Mouse (Mus musculus) adrenal gland, postnatal 10 days (tissue): ENCODE results near the gene Cadps2. TPM values are rescaled to one million over a fixed set of nuclear protein-coding genes. Genes with fewer than 3 reads are reported as not detected.

Source experiments
- DNase-seq: peaks from one replicate; pipeline ENCODE4 v3.0.0; 2021; ENCODE audit warnings: mixed read lengths
- long read RNA-seq, 2 experiments: library from polyadenylated mRNA; stranded (forward); transcript quantifications; one replicate each; pipeline ENCODE4 v2.0.0; 2021
- total RNA-seq, 2 experiments: library from RNA; stranded (reverse); gene quantifications; 2 replicates each; pipeline ENCODE4 v1.2.3; 2021

The Cadps2 gene
- 1 to 10 TPM; 3.5 to 4.8 TPM for total RNA-seq
- long read RNA-seq, experiment 1, partial matches to known transcripts: 0 of 1 reads
- long read RNA-seq, experiment 1, other reads (novel, unspliced or antisense): 0 of 1 reads
- long read RNA-seq, experiment 2, partial matches to known transcripts: 0 of 1 reads
- long read RNA-seq, experiment 2, other reads (novel, unspliced or antisense): 1 of 1 reads

DNA sequence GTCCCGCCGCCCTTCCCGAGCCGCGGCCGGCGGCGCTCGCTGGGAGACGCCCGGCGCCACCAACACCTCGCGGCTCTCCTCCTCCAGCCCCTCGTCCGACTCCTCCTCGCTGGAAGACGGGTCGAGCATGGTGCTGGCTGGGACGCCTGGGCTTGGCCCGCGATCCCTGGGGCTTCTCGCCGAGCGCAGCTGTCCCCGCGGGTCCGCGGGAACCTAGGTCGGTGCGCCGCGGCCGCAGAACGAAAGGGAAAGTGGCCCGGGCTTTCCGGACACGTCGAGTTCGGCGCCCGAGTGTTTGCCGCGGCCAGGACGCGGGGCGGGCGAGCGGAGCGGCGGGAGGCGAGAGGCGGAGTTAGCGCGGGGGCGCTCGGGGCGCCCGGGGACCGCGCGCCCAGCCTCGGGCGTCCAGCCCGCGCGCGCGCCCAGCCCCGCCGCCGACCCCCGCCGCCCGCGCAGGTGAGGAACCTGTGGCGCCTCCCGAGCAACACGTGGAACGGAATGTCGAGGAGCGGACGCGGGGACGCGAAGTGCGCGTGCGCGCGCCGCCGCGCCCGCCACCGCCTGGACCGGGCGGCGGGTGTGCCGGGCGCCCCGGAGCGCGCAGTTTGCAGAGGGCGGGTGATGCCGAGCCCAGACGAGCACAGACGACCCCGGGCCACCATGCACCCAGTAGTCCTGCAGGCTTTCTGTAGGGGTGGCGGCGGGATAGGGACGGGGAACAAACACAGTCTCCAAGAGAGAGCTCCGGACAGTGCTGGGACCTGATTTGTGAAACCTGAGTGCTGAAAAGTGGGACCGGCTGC lies at the start of gene Cadps2:
Gene Cadps2 (minus strand): TSS at position 413 of the 803 bp plus-strand sequence.
- DNase-seq: peak; percentile 73

DNA sequence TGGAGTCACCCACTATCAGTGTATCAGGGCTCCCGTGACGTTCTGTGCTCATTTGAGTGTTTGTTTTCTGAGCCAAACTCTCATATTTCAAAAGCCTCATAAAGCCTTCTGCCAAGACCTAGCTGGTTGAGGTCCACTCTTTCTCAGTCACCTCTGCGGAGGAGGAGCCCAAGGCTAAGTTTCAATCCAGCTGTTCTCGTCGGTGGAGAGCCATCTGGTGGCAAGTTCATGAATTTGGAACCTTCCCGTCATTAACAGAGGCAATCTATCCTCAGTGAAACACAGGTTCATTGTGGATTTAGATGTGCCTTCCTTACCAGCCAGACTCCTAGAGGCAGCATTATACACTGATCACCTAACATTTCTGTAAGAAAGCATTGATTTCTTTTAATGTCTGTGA lies 47.2 kb upstream of the Cadps2 start:
- peak; percentile 58 for DNase-seq

DNA sequence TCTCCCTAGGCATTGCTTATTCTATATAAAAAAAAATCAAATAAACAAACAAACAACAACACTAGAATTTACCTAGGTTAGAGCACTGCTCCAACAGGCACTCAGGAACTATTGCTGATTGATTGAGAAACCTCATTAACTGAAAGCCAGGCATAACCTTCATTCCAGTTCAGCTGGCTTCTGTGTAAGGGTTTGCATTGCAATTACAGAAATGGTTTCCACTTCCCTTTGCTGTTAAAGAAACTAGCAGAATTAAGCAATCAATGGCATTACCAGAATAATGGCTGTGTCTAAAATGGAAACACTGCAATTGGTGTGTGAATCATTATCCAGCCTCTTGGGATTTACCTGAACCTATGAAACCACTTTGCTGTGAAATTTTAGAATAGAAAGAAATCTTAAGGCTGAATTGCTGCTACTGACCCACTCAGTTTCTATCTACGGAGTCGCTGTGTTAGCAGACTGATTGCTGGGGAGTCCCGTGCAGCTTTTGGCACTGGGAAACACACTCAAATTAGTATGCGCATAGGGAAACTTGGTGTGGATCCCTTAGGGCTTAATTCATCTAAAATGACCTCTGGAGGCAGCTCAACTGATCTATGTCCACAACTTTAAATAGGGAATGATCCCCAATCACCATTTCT lies 37.7 kb upstream of the Cadps2 start:
- DNase-seq: no peak

DNA sequence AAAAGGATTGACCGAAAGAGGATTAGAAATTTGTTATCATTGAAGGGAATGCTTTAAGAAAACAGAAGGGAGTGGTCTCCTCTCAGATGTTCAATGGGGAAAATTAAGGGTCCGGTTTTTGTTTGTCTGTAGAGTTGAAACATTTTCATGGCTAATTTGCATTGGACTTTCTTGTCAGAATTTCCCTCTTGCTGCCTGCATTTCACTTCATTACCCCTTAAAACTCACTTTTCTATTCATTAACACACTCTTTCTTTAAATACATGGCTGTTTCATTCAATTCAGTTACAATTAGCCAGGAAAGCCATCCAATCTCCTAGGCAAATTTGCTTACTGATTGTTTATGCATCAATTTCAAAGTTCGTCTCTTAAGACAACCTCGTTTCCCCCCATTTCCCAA lies 37.1 kb upstream of the Cadps2 start:
- no peak for DNase-seq

DNA sequence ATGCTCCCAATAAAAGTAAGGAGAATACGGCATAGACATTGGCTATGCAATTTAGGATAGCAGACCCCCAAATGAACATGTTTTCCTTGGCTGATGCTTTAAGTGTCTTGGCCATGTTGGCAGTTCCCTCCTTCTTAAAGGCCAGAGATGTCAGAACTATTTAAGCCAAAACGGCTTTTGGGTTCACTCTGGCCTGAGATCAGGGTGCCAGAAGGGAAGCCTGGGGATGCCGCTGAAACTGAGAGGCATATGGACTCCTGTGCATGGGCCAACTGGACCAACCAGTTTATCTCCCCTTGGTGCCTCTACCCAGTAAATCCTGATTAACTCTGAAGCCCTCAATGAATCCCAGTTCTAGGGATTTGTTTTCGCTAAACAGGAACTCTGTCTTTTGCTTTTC lies 34.6 kb upstream of the Cadps2 start:
- DNase-seq: no peak

DNA sequence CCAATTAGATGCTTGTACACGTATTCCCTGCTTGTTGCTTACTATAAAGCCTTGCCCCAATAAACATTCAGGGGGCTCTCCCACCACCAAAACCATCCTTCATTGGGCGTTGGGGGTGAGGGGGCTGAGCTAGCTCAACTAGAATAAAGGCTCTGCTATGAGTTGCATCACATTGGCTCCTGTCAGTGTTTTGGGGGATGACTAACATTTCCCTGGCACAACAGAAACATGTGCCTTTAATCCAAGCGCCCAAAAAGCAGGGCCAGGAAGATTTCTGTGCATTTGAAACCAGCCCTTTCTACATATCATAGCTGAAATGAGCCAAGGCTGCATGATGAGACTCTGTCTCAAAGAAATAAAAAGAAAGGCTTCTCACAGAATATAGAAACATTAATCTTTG lies 34.0 kb upstream of the Cadps2 start:
- DNase-seq: no peak

DNA sequence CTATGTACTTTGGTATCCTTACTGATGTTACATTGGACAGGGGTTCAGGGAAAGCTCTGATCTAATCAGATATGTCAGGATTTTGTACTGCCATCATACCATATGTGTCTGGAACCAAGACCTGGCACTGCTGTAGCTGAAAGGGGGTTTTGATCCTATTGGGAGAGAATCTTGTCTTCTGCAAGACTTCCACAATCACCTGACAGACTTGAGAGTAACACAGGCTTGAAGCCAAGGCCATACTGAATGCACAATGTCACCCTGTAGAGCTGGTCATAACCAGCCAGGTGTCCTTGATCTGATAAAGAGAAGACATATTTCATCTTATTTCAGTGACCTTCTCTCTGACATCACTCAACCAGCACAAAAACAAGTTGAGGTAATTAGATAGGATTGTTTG lies 30.8 kb upstream of the Cadps2 start:
- no peak for DNase-seq

DNA sequence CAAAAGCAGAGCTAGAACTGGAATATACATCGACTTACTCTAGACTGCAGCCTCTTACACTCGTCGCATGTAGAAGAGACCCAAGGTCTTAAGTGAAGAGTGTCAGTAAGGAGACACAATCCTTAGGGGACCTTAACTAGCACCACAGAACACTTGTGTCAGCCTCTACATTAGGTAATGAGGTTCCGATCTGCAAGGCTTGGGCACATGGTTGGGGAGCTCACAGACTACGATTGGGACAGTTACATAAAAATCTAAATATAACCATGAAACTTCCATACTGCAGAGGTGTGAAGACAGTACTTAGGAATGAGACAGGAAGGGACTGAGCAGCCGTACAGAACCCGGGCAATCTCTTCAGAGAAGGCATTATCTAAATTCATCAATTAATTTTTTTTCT lies 27.1 kb upstream of the Cadps2 start:
- DNase-seq: no peak

DNA sequence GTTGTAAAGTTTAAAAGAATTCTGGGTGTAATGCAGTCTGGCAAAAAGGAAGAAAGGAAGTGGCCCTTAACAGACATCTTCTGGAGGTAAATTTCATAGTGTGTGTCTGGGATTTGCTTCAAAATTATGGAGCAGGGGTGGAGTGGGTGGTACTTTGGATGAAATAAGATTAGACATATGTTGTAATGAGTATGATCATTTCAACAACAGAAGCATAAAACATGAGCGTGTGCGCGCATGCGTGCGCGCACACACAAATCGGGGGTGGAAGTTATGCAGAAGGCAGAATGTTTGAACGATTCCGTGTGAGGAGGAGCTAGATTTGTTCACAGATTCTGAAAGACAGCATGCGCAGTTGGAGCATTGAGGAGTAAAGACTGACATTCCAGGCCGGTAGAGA lies 14.2 kb upstream of the Cadps2 start:
- no peak for DNase-seq

DNA sequence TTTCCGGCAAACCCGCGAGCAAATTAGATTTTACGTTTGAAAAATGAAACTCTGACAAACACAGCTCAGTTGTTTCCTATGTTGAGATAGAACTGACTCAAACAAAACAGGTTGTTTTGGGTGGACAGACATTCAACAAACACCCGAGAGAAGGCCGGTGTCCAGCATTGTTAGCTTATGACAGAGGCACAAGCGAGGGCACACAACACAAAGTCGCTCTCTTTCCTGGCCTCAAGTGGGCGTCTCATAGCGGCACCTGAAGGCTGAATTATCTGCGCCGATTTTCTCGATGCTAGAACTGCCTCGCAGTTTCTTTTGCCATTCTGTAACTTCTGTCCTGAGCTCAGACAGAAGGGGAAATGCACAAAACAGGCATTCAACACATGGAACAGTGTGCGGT lies 780 bp upstream of the Cadps2 start:
- DNase-seq: peak; percentile 19

DNA sequence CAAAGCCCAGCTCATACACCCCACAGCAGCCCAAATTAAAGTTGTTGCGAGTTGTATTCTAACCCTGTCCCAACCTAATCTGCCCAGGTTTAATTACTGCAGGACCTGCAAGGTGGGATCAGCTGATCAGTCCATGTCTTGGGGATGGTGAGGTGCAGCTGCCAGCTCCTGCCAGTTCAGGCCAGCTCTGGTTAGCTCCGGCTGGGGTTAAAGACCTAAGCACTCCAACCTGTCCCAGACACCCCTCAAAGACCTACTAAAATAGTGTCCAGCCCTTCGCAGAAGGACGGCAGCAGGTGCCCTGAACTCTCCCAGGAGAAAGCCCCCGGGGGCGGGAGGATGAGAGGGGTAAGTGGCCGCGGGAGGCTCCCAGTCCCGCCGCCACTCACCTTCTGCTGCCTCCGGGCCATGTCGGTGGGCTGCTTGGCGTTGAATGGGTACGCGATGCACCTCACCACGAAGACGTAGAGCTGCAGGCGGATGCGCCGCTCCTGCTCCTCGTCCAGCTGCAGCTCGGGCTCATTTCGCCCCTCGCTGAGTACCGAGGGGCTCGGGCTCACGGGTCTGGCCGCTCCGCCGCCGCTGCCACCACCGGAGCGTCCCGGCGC lies 716 bp downstream of the Cadps2 start:
- DNase-seq: no peak

DNA sequence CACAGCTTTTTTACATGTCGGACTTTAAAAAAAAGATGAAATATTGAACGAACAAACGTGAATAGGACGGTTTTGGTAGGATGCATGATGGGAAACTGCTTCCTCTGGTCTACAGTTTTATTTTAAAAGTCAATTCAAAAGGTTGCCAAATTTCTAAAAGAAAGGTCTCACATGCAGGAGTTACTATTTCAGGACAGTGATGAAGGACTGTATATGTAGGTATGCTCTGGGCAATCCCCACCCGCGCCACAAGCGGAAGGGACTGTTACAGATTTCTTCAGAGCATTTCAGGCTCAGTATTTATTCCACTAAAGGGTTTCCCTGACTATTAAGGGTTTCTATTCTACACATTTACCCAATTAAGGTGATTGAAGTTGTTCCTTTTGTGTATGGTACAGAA lies 1.6 kb downstream of the Cadps2 start:
- no peak for DNase-seq

DNA sequence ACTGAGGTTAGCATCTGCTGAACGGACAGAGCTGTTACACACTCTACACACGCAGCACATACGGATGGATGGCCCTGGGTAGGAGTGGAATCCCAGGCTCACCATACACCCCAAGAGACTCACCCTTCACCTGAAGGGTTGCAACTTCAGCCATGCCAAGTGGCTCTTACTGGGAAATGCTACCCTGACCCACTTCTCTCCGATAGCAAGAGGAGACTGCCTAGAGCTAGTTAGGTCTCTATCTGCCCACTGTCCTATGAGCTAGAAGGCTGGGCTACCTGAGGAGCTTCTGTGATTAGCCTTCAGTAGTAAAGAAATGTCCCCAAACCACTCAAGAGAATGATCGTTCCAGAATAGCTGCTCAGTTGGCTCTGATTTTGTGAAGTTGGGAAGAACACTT lies 2.1 kb downstream of the Cadps2 start:
- DNase-seq: no peak

DNA sequence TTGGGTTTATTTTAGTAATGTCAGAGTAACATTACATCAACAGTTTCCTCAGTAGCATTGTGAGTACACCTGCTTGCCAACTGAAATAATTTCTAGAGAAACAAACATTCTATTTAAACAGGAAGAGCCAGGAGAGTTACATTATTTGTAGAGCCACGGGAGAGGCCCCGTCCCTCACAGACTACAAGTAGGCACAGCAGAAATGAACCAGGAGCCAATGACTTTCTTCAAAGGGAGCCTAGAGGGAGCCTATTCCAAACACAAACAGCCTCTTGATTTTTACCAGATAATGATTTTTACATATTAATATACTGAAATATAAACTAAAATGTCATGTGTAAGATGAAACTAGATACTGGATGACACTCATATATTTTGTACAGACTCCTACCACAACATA lies 2.5 kb downstream of the Cadps2 start:
- DNase-seq: no peak

DNA sequence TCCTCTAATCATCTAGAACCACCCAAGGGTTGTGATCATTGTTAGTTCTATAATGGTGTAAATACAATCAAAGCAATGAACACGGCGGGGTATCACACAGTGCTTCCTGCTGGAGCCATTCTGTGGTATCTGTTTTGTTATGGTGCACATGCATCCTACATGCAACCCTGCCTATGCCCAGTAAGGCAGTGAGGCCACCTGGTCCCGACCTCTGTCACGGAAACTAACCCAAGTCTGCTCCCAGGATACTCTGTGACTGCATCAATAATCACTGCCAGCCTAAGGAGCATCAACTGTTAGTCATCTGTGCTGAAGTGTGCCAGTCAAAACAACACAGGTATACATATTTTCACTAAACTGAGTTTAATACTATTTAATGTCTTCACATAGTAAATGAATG lies 3.7 kb downstream of the Cadps2 start:
- DNase-seq: no peak

DNA sequence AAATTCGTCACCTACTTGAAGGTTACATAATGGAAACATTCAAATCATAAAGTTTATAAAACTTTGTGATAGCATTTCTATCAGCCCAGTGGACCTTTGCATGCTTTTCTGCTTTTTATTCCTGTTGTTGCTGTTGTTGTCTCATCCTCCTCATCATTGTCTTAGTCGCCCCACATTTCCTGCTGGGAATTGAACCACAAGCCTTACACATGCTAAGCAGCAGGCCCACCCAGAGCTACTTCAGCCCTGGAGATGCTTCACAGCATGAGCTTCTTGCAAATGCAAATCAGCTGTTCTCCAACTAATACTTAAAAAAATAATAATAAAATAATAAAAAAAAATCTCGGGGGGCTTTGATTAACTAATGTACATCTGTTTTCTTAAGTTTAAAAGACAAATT lies 8.5 kb downstream of the Cadps2 start:
- no peak for DNase-seq

DNA sequence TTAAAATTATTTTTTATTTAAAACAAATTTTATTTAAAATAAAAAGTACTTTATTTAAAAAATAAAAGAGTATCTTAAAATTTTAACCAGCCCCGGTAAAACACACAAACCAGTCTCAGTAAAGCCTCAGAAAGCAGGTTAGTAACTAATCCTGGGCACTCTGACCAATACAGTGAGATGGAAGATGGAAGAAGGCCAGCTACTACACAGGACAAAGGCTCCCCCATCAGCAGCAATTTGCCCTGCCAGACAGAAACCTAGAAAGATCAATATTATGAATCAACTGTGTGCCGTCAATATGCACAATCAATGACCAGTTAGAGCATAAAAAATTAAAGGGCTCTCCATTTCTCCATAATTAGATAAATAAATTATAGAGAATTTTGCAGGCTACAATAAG lies 9.9 kb downstream of the Cadps2 start:
- DNase-seq: no peak

DNA sequence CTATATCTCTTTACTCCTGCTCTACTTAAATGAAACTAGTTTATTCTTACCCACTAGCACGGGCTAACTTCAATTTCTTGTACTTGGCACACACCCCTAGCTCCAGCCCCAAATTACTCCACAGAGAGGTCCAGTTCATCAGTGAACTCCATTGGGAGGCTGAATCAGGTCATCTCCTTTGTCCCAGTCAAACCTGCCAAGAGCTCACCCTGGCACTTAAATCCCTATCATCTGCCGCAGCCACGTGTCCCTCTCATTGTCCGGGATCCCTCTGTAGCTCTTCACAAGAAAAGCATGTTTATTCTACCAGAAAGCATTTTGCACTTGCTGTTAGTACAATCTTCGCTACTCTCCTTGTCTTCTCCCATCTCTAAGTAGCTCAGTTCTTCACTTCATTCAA lies 17.4 kb downstream of the Cadps2 start:
- DNase-seq: no peak

DNA sequence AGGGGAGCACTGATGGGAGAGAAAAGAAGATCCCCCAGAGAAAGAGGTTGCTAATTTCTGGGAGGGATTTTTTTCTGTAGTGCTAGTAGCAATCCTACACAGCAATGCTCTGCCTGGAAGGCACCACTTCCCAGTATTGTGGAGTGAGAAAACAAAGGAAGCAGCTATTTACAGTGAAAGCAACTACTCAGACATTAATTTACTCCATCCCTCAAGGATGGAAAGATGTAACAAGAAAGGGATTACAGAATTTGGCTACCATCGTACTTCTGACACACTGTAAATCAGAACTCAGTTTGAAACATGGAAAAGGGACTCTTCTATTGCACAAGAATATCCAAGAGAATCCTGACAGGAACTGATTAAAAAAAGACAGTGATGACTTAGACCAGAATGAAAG lies 29.1 kb downstream of the Cadps2 start:
- no peak for DNase-seq

DNA sequence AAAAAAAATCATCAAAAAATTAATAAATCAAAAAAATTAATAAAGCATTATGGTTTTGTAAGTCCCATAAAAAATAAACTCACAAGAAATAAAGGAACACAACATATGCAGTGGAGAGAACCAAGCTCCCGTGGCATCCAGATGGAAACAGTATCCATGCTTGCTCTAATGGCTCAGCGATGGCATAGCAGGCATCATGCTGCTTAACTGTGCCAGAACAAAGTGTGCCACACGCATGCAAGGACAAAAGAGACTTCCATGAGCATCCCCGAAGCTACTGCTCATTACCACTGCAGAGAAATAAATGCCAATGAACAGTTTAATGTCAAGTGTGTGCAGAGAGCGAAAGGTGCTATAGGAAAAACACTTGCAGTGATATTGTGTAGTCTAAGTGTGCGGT lies 29.9 kb downstream of the Cadps2 start:
- no peak for DNase-seq

DNA sequence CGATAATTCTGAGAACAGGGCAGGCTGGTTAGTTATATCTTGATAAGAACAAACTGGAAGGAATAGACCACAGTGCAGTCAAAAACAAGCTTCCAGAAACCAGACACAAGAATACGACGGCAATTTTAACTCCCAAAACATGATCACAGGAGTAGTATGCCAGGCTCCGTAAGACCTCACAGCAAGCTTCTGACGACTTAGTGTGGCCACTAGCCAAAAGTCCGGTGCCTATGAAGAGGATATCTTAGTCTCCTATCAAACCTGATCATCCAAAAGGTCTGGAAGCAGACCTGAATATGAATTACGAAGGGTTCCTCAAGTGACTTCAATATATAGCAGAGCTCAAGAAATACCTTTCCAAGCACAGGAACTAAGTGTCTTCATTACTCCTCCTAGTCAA lies 33.9 kb downstream of the Cadps2 start:
- DNase-seq: no peak

DNA sequence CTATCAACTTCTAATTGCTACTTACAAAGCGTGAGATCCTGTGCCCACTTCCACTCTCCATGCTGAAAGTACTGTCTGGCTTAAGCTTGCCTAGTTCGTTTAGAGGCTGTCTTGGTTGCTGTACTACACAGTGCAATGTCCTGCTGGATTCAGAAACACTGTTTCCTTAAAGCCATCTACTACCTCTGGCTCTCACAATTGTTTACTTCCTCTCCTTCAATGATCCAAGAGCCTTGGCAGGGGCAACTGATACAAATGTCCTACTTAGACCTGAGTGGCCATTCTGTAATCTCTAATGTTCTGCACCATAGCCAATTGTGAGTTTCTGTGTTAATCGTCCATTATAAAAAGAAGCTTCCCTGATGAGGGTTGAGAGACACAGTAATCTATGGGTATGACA lies 47.4 kb downstream of the Cadps2 start:
- no peak for DNase-seq

DNA sequence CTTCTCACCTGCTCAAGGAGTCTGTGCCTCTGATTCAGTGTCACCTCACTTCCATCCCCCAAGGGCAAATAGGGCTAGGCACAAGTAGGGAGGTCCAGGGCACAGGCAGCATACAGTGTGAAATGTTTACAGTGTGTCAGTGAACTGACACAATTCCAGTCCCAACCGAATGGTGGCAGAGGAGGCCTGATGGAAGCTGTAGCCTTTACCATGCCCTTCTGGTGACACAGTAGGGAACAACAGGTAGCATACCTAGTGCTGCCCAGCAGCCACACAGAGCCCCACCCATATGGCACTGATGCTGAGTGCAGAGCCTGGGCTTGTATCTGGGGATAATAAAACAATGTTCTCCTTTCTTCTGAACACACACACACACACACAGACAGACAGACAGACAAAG lies 61.6 kb downstream of the Cadps2 start:
- no peak for DNase-seq
